Mouse (Mus musculus): ENCODE results near the gene Actn4.

DNA sequence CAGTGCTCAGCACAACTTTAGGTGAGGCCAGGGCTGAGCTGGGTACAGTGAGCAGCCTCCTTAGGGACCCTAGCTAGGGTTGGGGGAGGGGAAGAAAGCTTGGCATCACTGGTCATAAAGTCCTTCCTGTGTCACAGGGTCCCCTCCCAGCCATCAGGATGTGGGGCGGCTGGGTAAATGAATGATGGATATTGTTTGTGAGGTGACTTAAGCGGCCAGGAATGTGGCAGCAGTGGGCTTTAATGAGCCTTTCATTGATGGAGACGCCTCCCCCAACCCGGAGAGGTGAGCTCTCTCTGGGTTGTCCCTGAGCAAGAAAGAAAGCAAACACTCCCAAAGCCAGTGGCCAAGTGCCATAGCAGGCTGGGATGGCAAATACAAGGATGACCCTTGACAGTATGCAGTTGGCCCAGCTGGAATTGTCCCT, 38.3 kb downstream of the Actn4 start:
- no peak for TF ChIP-seq CTCF (IDR thresholded peaks at IDR 0.05; ENCODE audit: low read depth, low read length)
- no peak for TF ChIP-seq POLR2A (IDR thresholded peaks at IDR 0.05; ENCODE audit: borderline replicate concordance, low read depth, low read length)
